Mouse (Mus musculus): ENCODE results near the gene Maf. TPM values are rescaled to one million over a fixed set of nuclear protein-coding genes. Genes with fewer than 3 reads are reported as not detected.

The Maf gene
- polyA plus RNA-seq, 1 experiment from 2014 or later, result 4.9 TPM

- Histone ChIP-seq H3K27ac (ENCODE audit: low read depth, low read length) (no peak overlapping the region), H3K36me3 (ENCODE audit: control insufficient read depth, insufficient read depth, low read length) (no peaks in the 10 kb centered on the region), H3K9me3 (ENCODE audit: control insufficient read depth, low read length) (no peaks in the 10 kb centered on the region), H3K4me2 (no peak overlapping the region), H3K9ac (ENCODE audit: low read depth, low read length) (no peak overlapping the region), H3K4me1 (replicated peaks; ENCODE audit: control insufficient read depth, insufficient read depth, low read length) (no peaks in the 10 kb centered on the region), H3K27me3 (replicated peaks; ENCODE audit: control insufficient read depth, insufficient read depth, low read length) (no peaks in the 10 kb centered on the region), H3K4me3 (ENCODE audit: low read depth, low read length) (no peak overlapping the region)
- DNase-seq (ENCODE audit: low spot score) (no peak), ATAC-seq (replicated peaks; ENCODE audit: low FRiP score) (no peak)
- 82% methylated on average over 5 of the region's 5 CpGs for WGBS
These were observed 67.6 kb downstream of the Maf start for GRCm38 (mm10) chr8:115639951-115640350.

GRCm38 (mm10) chr8:115636751-115637150 is 70.8 kb downstream of the Maf start:
- H3K27me3 ChIP-seq (replicated peaks; ENCODE audit: control insufficient read depth, insufficient read depth, low read length), result no peaks in the 10 kb centered on the region
- 83% methylated on average over 6 of the region's 6 CpGs for WGBS
- H3K9ac ChIP-seq (ENCODE audit: low read depth, low read length), result no peak overlapping the region
- H3K4me2 ChIP-seq, result no peak overlapping the region
- DNase-seq (ENCODE audit: low spot score) (no peak), ATAC-seq (replicated peaks; ENCODE audit: low FRiP score) (no peak)
- H3K4me1 ChIP-seq (replicated peaks; ENCODE audit: control insufficient read depth, insufficient read depth, low read length), result no peaks in the 10 kb centered on the region
- H3K9me3 ChIP-seq (ENCODE audit: control insufficient read depth, low read length), result no peaks in the 10 kb centered on the region
- no peak overlapping the region for H3K4me3 ChIP-seq (ENCODE audit: low read depth, low read length)
- no peaks in the 10 kb centered on the region for H3K36me3 ChIP-seq (ENCODE audit: control insufficient read depth, insufficient read depth, low read length)
- H3K27ac ChIP-seq (ENCODE audit: low read depth, low read length), result no peak overlapping the region

Measured in liver, embryonic 11.5 days (tissue).